Mouse (Mus musculus) urinary bladder, adult 2 months (tissue): ENCODE data around the gene Apbb2. TPM values are rescaled to one million over a fixed set of nuclear protein-coding genes. Genes with fewer than 3 reads are reported as not detected.

Source experiments
- DNase-seq: peaks from one replicate; pipeline ENCODE4 v3.0.0; 2022; ENCODE audit warnings: low spot score
- polyA plus RNA-seq: library from polyadenylated mRNA; depleted of rRNA; stranded (reverse); fragments of >200 nt; gene quantifications from 2 replicates; pipeline ENCODE4 v1.2.3, GENCODE M21; 2012

Gene Apbb2
- polyA plus RNA-seq, 1 experiment = 12.3 TPM

GRCm38 (mm10) chr5:66417289-66417688 lies 201.3 kb downstream of the Apbb2 start:
- DNase-seq = no peak

GRCm38 (mm10) chr5:66415700-66416543 lies 202.7 kb downstream of the Apbb2 start:
- DNase-seq = no peak

GRCm38 (mm10) chr5:66415033-66415697 lies 203.4 kb downstream of the Apbb2 start:
- DNase-seq = no peak

DNA sequence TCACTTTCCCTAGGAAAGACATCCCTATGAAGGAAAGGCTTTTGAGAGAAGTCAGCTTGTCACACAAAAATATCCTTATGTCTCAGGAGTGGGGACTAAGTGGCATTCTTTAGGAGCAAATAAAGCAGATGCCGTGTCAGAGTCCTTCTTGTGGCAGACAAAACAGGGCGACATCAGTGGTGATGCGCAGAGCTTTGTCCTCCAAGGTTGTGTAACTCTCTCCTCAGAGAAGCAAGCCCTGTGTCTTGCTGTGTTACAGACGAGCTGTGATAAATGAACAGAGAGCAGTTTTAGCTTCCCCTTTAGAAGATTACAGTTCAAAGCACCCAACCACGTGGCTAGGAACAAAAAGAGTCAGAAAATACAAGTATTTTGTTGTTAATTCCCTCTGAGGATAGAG lies 205.2 kb downstream of the Apbb2 start:
- no peak for DNase-seq

DNA sequence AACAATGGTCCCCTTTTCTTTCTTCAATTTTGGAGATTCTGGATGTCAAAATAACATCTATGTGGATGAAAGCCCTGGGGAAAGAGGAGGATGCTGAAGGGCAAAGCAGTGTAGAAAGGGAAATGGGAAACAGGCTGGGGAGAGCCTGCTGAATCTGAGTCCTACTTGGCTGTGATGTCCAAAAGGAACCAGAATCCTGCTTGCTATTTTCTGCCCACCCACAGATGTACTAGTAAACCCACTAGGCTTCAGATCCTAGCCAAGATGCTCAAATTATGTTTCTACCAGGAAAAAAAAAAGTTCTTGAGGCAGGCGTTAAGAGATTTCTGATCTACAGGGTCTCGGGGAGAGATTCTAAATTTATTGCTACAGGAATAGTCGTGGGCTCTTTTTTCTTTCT lies 205.8 kb downstream of the Apbb2 start:
- no peak for DNase-seq

- no peak for DNase-seq
Observed at GRCm38 (mm10) chr5:66408546-66408945, 210.0 kb downstream of the Apbb2 start.

GRCm38 (mm10) chr5:66407948-66408347 lies 210.6 kb downstream of the Apbb2 start:
- DNase-seq = no peak

- no peak for DNase-seq
Observed at GRCm38 (mm10) chr5:66406431-66406830, 212.2 kb downstream of the Apbb2 start.

DNA sequence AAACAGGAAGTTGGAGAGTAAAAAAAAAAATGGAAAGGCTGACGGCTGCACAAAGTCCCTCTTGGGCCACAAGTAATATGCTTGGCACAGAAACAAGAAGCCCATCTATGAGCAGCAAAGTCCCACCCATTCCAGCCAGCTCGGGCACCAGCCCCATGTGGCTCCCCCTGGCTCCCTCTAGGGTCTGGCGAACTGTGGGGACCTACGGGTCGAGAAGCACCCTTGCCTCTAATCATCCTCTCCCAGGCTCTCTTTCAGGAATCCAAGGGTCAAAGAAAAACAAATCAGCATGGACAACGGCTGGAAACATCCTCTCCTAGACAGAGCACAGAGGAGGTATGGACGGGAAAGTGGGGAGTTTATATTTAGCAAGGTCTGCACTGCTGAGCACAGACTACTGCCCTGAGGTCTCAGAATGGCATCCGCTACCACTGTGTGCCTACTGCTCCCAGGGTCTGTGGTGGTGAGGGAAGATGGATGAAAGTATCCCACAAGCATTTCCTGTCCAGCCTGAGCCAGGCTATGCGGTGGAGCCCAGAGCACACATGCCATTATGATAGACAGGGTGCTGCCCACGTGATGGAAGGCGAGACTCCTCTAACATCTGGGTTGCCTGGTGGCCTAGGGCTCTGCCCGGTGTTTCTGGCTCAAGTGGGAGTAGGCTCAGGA lies 212.7 kb downstream of the Apbb2 start:
- no peak for DNase-seq

- DNase-seq = no peak
Observed at GRCm38 (mm10) chr5:66405305-66405704, 213.3 kb downstream of the Apbb2 start.

DNA sequence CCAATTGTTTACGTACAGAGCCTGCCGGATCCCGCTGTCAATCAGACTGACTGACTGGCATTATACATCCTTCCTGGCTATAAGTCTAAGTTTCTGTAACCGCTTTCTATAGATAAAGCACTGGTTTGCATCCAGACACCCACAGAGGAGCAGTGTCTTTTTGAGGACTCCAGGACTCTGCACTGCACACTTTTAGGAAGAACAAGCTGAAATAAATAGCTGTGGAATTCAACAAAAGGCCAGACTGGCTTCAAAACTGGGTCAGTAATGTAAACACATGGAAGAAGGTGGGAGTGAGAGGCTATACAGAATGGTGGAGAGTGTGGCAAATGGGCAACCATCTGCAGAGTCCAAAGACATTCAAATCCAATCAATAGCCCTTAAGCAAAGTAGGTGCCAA lies 218.0 kb downstream of the Apbb2 start:
- DNase-seq = no peak

DNA sequence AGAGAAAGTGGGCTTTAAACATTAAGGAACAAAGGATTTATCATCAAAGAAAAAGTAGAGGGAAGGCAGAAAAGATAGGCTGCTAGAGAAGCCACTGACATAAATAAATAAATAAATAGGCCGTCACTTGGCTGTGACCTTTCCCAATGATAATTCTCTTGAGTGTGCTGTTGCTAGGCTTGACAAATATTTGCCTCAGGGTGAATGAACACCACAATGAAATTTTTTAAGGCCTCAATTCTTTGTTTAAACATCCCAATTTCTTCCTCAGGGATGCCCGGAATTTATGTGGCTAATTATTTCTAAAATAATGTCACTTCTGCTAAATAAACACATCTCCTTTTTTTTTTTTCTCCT lies 219.3 kb downstream of the Apbb2 start:
- DNase-seq = no peak

DNA sequence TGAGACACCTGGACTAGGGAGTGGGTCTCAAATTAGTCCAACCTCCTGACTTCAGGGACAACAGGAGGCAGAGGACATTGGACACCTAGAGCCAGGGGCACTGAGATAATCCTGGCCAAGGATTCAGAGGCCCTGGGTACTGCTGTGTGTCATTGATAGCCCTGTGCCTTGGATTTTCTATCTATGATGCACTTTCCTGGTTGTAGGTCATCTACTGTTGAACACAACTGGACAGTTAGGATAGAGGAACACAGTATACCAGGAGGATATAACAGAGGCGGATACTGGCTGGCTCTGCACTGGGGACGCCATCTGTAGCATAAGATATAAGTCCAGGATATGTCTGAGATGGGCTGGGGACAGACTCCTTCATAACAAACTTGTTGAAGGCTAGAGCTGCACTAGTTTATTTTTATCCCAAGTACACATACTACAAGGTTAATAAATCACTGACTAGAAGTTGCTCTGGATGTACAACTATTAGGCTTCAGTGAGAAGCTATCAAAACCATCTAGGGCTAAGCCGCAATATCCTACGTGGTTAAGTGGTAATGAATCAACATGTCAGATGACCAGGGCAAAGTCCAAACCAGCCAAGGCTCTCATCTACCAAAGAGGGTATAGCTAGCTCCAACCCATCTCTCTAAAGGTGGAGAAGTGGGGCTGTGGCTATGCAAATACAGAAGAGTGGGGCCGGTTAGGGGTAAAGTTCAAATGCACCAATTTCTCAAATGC lies 219.9 kb downstream of the Apbb2 start:
- no peak for DNase-seq

GRCm38 (mm10) chr5:66393767-66394446 lies 224.7 kb downstream of the Apbb2 start:
- DNase-seq = no peak

DNA sequence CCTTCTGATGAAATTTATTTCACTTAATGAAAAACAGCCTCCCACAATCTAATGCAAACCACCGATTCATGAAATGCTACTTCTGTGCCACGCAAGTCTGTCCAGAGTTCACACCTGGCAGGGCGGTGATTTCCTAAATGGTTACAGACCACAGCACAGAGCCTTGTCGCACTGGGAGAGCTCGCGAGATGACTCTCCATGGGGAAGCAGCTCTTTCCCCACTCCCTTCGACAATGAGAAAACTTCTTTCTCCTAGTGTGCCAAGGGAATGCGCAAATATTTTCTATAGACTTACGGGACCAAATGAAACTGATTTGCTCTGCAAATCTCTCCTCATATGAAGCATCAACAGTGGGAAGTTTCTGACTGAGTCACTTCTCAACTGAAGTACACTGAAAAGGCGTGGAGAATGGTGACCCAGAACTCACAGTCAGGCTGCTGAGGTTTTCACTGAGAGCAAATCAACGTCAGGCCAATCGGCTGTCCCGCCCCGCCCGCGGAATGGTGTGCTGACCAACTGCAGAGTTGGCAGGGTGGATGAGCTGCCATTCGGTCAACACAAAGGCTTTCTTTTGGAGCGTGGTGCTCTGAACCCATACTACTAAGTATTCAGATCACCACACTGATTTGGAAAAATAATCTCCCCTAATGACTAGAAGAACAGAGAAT lies 225.6 kb downstream of the Apbb2 start:
- no peak for DNase-seq

- DNase-seq = no peak
Observed at GRCm38 (mm10) chr5:66391771-66392170, 226.8 kb downstream of the Apbb2 start.

GRCm38 (mm10) chr5:66391299-66391698 lies 227.3 kb downstream of the Apbb2 start:
- DNase-seq = no peak

DNA sequence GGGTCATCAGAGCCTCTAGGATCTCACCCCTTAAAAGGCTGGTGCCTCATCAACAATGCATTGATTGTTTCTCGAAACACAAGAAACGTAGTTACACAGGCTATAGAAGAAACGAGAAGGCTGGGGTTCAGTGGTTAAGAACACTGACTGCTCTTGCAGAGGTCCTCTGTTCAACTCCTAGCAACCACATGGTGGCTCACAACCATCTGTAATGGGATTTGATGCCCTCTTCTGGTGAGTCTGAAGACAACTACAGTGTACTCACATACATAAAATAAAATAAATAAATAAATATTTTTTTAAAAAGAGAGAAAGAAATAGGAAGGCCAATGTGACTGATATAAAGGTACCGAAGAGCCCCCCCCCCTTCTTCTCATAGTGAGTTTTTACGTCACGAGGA lies 228.0 kb downstream of the Apbb2 start:
- DNase-seq = no peak

GRCm38 (mm10) chr5:66387481-66387880 lies 231.1 kb downstream of the Apbb2 start:
- DNase-seq = no peak

GRCm38 (mm10) chr5:66385636-66386035 lies 232.9 kb downstream of the Apbb2 start:
- DNase-seq = no peak
